Mouse (Mus musculus): ENCODE measurements at regions not wholly inside any gene's neighbourhood (a gene's known extent, or its start where the extent isn't known, plus 50 kb on each side); places are given as distances from the start of the nearest gene placed in this dataset.

DNA sequence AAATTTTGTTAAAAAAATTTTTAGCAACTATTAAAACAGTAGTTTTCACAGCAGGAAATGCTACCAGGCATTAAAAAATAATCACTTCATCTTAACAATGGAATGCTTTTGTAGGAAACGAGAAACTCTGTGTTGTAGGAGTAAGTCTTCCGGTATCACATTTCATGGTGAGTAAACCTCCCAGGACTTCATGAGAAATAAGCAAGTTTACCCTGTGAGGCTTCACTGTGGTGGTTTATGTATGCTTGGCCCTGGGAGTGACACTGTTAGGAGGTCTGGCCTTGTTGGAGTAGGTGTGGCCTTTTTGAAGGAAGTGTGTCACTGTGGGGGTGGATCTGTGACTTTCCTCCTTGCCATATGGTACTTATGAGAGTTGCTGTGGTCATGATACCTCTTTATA is 289.0 kb upstream of the Igfbp3 start:
- DNase-seq (ENCODE audit: low spot score) (no peak), ATAC-seq (no peak)
- Histone ChIP-seq H3K27ac (ENCODE audit: low read depth, low read length) (no peak overlapping the region), H3K27me3 (replicated peaks; ENCODE audit: control insufficient read depth, insufficient read depth, low read length) (no peaks in the 10 kb centered on the region), H3K4me1 (ENCODE audit: control insufficient read depth, insufficient read depth, low read length) (no peaks in the 10 kb centered on the region), H3K9me3 (replicated peaks; ENCODE audit: control insufficient read depth, low read length) (no peaks in the 10 kb centered on the region), H3K4me2 (ENCODE audit: low read length) (no peak overlapping the region), H3K4me3 (ENCODE audit: low read depth, low read length) (no peak overlapping the region), H3K9ac (ENCODE audit: low read length) (no peak overlapping the region), H3K36me3 (ENCODE audit: control insufficient read depth, insufficient read depth, low read length) (no peaks in the 10 kb centered on the region)
- WGBS: 79% methylated on average over 2 of the region's 2 CpGs

DNA sequence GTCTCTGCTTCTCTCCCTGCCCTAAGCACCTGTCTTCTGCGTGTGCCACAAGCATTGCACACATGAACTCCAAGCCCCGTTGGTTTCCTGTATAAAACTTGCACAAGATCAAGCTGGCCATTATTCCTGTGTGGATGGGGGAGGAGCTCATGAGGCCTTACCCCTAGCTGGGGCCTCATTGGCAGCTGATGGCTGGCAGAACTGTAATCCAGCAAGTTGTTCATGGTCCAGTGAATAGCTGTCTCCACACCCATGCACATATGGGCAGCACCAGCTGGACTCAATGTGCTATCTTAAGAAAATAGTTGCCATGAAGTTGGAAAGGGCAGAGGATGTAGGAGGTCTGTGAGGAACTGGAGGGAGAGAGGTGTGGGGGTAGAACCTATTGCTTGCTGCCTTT is 288.3 kb upstream of the Igfbp3 start:
- ATAC-seq (peak; percentile 66), DNase-seq (ENCODE audit: low spot score) (peak; percentile 16)

DNA sequence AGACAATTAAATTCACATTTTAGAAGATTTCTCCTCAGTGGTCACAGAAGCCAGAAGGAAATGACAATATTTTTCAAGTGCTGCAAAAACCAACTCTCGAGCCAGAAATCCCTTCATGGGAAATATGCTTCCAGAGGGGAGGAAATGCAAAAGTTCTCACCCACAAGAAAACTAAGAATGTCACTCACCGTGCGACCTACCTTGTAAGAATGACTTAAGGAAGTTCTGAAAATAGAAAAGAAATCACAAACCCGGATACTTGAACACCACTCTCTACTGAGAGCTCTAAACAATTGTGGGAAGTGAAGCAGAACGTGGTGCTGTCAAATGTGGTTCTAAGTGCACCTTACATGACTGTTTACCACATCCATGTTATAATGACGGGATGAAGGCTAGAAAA is 284.1 kb upstream of the Igfbp3 start:
- Histone ChIP-seq H3K4me1 (ENCODE audit: control insufficient read depth, insufficient read depth, low read length) (no peaks in the 10 kb centered on the region), H3K4me2 (ENCODE audit: low read length) (no peak overlapping the region), H3K27me3 (replicated peaks; ENCODE audit: control insufficient read depth, insufficient read depth, low read length) (no peaks in the 10 kb centered on the region), H3K36me3 (ENCODE audit: control insufficient read depth, insufficient read depth, low read length) (no peaks in the 10 kb centered on the region), H3K27ac (ENCODE audit: low read depth, low read length) (no peak overlapping the region), H3K9ac (ENCODE audit: low read length) (no peak overlapping the region), H3K9me3 (replicated peaks; ENCODE audit: control insufficient read depth, low read length) (no peaks in the 10 kb centered on the region), H3K4me3 (ENCODE audit: low read depth, low read length) (no peak overlapping the region)
- WGBS: 86% methylated on average over 6 of the region's 6 CpGs
- ATAC-seq: no peak
- no peak for DNase-seq (ENCODE audit: low spot score)

More for the DNA sequence above, 288.3 kb upstream of the Igfbp3 start:
- no peak overlapping the region for H3K9ac ChIP-seq (ENCODE audit: low read length)
- no peaks in the 10 kb centered on the region for H3K27me3 ChIP-seq (replicated peaks; ENCODE audit: control insufficient read depth, insufficient read depth, low read length)
- no peaks in the 10 kb centered on the region for H3K36me3 ChIP-seq (ENCODE audit: control insufficient read depth, insufficient read depth, low read length)
- no peak overlapping the region for H3K4me2 ChIP-seq (ENCODE audit: low read length)
- H3K4me3 ChIP-seq (ENCODE audit: low read depth, low read length): no peak overlapping the region
- H3K4me1 ChIP-seq (ENCODE audit: control insufficient read depth, insufficient read depth, low read length): no peaks in the 10 kb centered on the region
- H3K27ac ChIP-seq (ENCODE audit: low read depth, low read length): no peak overlapping the region
- 64% methylated on average over 2 of the region's 2 CpGs for WGBS
- no peaks in the 10 kb centered on the region for H3K9me3 ChIP-seq (replicated peaks; ENCODE audit: control insufficient read depth, low read length)

DNA sequence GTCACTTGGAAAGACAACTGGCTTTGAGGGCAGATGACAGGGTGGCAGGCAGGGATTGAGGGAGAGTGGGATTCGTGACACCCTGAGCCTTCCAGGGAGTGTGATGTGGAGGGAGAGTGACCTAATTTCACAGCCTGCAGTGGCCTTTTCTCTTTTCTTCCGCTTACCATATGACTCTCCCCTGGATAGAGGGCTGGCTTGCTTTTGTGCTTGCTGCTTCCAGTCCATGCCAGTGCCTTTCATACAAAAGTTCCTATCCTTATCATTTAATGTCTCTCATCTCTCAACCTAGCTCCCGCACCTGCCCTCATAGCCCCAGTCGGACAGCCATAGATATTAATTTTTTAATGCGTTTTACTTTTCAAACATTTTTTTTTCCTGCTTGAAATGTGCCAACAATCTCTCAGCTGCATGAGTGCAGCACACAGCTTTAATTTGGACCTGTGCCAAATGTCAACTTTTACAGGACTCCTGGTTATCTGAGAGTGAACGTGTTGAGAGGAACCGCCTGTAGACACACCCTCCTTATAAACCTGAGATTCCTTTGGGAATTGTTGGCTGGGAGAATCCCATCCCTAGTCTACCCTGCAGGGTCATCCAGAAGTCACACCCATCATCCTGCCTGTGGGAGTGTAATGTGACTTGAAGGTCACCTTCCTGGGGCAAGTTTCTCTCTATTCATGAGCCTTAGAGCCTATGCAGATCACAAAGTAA is 260.3 kb upstream of the Igfbp3 start:
- H3K4me1 ChIP-seq (ENCODE audit: control insufficient read depth, insufficient read depth, low read length): no peaks in the 10 kb centered on the region
- no peaks in the 10 kb centered on the region for H3K36me3 ChIP-seq (ENCODE audit: control insufficient read depth, insufficient read depth, low read length)
- WGBS: 82% methylated on average over 7 of the region's 7 CpGs
- DNase-seq (ENCODE audit: low spot score) (peak; percentile 8), ATAC-seq (no peak)
- H3K27ac ChIP-seq (ENCODE audit: low read depth, low read length): no peak overlapping the region
- no peak overlapping the region for H3K4me3 ChIP-seq (ENCODE audit: low read depth, low read length)
- no peak overlapping the region for H3K4me2 ChIP-seq (ENCODE audit: low read length)
- no peaks in the 10 kb centered on the region for H3K27me3 ChIP-seq (replicated peaks; ENCODE audit: control insufficient read depth, insufficient read depth, low read length)
- no peak overlapping the region for H3K9ac ChIP-seq (ENCODE audit: low read length)
- no peaks in the 10 kb centered on the region for H3K9me3 ChIP-seq (replicated peaks; ENCODE audit: control insufficient read depth, low read length)

DNA sequence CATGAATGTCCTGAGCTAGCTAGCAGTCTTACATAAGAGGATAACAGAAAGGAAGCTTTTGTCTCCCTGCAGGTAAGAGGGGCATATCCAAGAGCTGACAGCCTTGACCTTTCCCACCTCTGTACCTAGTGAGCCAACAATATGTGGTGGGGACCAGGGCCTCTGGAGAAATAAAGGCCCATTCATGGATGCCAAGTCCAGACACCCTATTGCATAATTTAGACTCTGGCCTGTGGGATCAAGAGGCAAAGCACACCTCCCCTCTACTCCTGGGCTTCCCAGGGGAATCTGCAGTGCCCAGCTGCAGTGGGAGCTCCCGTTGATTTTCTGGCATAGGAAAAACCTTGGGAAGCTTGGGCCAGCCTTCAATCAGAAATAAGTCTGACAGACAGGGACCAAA is 251.8 kb upstream of the Igfbp3 start:
- 87% methylated on average over 1 of the region's 1 CpGs for WGBS
- H3K27ac ChIP-seq (ENCODE audit: low read depth, low read length): no peak overlapping the region

DNA sequence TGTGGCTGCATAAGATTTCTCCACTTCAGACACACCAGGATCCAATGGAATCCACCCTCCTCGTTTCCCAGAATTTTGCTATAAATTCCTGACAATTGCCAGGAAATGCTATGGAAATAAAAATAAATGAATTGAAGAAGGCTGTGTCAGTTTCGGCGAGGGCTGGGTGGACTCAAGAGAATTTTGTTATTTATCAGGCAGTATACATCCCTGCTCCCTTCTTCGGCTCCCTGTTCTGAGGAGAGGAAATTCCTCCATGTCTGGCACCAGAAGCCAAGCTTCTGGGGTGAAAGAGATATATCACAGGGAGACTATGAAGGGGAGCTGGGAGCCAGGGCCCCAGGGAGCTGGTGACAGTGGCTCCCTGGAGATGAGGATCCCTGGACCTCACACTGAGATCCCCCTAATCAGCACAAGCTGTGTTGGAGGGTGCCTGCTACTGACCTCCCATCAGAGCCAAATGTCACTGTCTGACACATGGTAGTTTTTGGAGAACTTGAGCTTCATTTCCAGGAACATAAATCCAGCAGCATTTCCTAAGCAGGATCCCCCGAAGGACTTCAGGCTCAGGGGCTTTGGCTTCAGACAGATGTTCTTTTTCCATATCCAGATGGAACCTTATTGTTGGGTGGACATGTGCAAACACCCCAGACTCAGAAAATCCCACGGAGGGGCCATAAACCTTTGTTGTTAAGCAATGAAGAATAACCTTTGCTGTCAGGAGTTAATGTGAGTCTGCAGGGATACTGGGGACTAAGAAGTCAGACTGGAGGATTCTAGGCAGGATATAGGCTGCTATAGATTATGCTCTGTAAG is 248.4 kb upstream of the Igfbp3 start:
- WGBS: 86% methylated on average over 6 of the region's 6 CpGs
- no peak for ATAC-seq
- Histone ChIP-seq H3K27me3 (replicated peaks; ENCODE audit: control insufficient read depth, insufficient read depth, low read length) (no peaks in the 10 kb centered on the region), H3K9me3 (replicated peaks; ENCODE audit: control insufficient read depth, low read length) (no peaks in the 10 kb centered on the region), H3K9ac (ENCODE audit: low read length) (no peak overlapping the region), H3K4me2 (ENCODE audit: low read length) (no peak overlapping the region), H3K36me3 (ENCODE audit: control insufficient read depth, insufficient read depth, low read length) (no peaks in the 10 kb centered on the region), H3K27ac (ENCODE audit: low read depth, low read length) (no peak overlapping the region), H3K4me3 (ENCODE audit: low read depth, low read length) (no peak overlapping the region), H3K4me1 (ENCODE audit: control insufficient read depth, insufficient read depth, low read length) (no peaks in the 10 kb centered on the region)
- DNase-seq (ENCODE audit: low spot score): no peak

More for the DNA sequence above, 251.8 kb upstream of the Igfbp3 start:
- Histone ChIP-seq H3K4me1 (ENCODE audit: control insufficient read depth, insufficient read depth, low read length) (no peaks in the 10 kb centered on the region), H3K9me3 (replicated peaks; ENCODE audit: control insufficient read depth, low read length) (no peaks in the 10 kb centered on the region), H3K36me3 (ENCODE audit: control insufficient read depth, insufficient read depth, low read length) (no peaks in the 10 kb centered on the region), H3K4me3 (ENCODE audit: low read depth, low read length) (no peak overlapping the region), H3K9ac (ENCODE audit: low read length) (no peak overlapping the region), H3K4me2 (ENCODE audit: low read length) (no peak overlapping the region), H3K27me3 (replicated peaks; ENCODE audit: control insufficient read depth, insufficient read depth, low read length) (no peaks in the 10 kb centered on the region)
- ATAC-seq (no peak), DNase-seq (ENCODE audit: low spot score) (no peak)

DNA sequence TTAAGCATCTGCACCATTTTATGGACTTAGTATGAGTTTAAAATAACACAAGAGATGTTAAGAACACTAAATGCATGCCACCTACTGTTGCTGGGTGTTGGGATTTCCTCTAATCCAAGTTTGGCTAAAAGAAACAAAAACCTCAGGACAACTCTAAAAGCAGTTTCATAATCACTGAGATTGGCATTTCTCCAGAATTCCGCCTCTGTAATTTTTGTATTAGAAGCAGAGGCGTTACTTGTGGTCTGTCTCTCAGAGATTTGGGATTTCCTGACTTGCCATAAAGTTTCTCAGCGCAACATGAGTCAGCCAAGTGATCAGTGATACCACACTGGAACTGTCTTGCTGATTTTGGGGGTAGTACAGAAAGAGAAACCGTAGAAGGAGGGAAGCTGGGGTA is 238.0 kb upstream of the Igfbp3 start:
- H3K4me2 ChIP-seq (ENCODE audit: low read length): no peak overlapping the region
- DNase-seq (ENCODE audit: low spot score) (no peak), ATAC-seq (no peak)
- H3K27me3 ChIP-seq (replicated peaks; ENCODE audit: control insufficient read depth, insufficient read depth, low read length): no peaks in the 10 kb centered on the region
- H3K9ac ChIP-seq (ENCODE audit: low read length): no peak overlapping the region
- no peaks in the 10 kb centered on the region for H3K4me1 ChIP-seq (ENCODE audit: control insufficient read depth, insufficient read depth, low read length)
- H3K9me3 ChIP-seq (replicated peaks; ENCODE audit: control insufficient read depth, low read length): no peaks in the 10 kb centered on the region
- 87% methylated on average over 4 of the region's 4 CpGs for WGBS
- no peak overlapping the region for H3K4me3 ChIP-seq (ENCODE audit: low read depth, low read length)
- H3K36me3 ChIP-seq (ENCODE audit: control insufficient read depth, insufficient read depth, low read length): no peaks in the 10 kb centered on the region
- H3K27ac ChIP-seq (ENCODE audit: low read depth, low read length): no peak overlapping the region

DNA sequence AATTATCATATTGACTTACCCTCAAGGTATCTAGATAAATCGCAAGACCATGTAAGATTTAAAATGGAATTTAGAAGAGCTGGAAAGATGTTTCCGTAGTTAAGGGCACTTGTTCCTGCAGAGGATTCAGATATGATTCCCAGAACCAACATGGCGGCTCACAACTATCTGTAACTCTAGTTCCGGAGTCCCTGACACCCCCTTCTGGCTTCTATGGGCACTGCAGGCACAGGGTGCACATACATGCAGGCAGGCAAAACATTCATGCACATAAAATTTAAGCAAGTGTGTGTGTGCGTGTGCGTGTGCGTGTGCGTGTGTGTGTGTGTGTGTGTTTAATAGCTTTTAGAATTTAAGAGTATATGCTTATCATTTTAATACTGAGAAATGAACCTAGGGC is 230.8 kb upstream of the Igfbp3 start:
- DNase-seq (ENCODE audit: low spot score) (no peak), ATAC-seq (no peak)
- Histone ChIP-seq H3K27me3 (replicated peaks; ENCODE audit: control insufficient read depth, insufficient read depth, low read length) (no peaks in the 10 kb centered on the region), H3K4me2 (ENCODE audit: low read length) (no peak overlapping the region), H3K27ac (ENCODE audit: low read depth, low read length) (no peak overlapping the region), H3K4me1 (ENCODE audit: control insufficient read depth, insufficient read depth, low read length) (no peaks in the 10 kb centered on the region), H3K36me3 (ENCODE audit: control insufficient read depth, insufficient read depth, low read length) (no peaks in the 10 kb centered on the region), H3K9me3 (replicated peaks; ENCODE audit: control insufficient read depth, low read length) (no peaks in the 10 kb centered on the region), H3K9ac (ENCODE audit: low read length) (no peak overlapping the region), H3K4me3 (ENCODE audit: low read depth, low read length) (no peak overlapping the region)
- 96% methylated on average over 8 of the region's 8 CpGs for whole genome bisulfite sequencing

DNA sequence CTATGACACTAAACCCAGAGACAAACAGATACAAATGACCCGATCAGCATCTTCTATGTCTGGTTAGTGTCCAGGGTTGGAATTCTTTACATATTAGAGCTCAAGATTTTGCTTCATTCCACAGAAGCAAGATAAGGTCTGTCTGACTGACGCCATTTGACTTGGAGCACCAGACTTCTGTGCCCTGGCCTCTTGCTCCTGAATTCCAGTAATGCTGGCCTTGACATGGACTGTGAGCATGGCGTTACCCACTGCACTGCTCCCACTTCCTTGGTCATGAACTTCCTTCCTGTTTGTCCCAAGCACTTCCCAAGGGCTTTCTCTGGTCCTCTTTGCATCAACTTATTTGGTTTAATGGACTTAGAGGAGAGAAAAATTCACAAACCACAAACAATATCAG is 225.6 kb upstream of the Igfbp3 start:
- Histone ChIP-seq H3K4me2 (ENCODE audit: low read length) (no peak overlapping the region), H3K9ac (ENCODE audit: low read length) (no peak overlapping the region), H3K36me3 (ENCODE audit: control insufficient read depth, insufficient read depth, low read length) (no peaks in the 10 kb centered on the region), H3K27ac (ENCODE audit: low read depth, low read length) (no peak overlapping the region), H3K4me3 (ENCODE audit: low read depth, low read length) (no peak overlapping the region), H3K9me3 (replicated peaks; ENCODE audit: control insufficient read depth, low read length) (no peaks in the 10 kb centered on the region), H3K27me3 (replicated peaks; ENCODE audit: control insufficient read depth, insufficient read depth, low read length) (no peaks in the 10 kb centered on the region), H3K4me1 (ENCODE audit: control insufficient read depth, insufficient read depth, low read length) (no peaks in the 10 kb centered on the region)
- no peak for DNase-seq (ENCODE audit: low spot score)
- 94% methylated on average over 3 of the region's 3 CpGs for WGBS
- ATAC-seq: no peak

Measured in forebrain, embryonic 14.5 days (tissue).